Mouse (Mus musculus): Measurements from ENCODE around the gene Alkbh1. TPM values are rescaled to one million over a fixed set of nuclear protein-coding genes. Genes with fewer than 3 reads are reported as not detected.
A peak's percentile ranks its signal among the peaks of the same experiment; 100 is the strongest.

The Alkbh1 gene
- polyA plus RNA-seq, 1 experiment from 2014 or later: 76.1 TPM

- Histone ChIP-seq H3K27ac (no peak overlapping the region), H3K36me3 (no peaks in the 10 kb centered on the region), H3K9ac (no peak overlapping the region), H3K4me1 (no peaks in the 10 kb centered on the region), H3K4me2 (no peak overlapping the region), H3K27me3 (no peaks in the 10 kb centered on the region), H3K4me3 (no peak overlapping the region), H3K9me3 (no peaks in the 10 kb centered on the region)
- WGBS: 90% methylated on average over 6 of the region's 6 CpGs
- no peak for ATAC-seq (ENCODE audit: insufficient number of reproducible peaks, insufficient read depth, low FRiP score, low TSS enrichment, low read depth)
These were observed 49.5 kb downstream of the Alkbh1 start for GRCm38 (mm10) chr12:87394316-87394715.

- 79% methylated on average over 4 of the region's 4 CpGs for WGBS
These were observed 50.2 kb downstream of the Alkbh1 start for GRCm38 (mm10) chr12:87393447-87394145.

GRCm38 (mm10) chr12:87391355-87391754 lies 52.5 kb downstream of the Alkbh1 start:
- Histone ChIP-seq H3K4me3 (no peak overlapping the region), H3K27me3 (no peaks in the 10 kb centered on the region), H3K9me3 (no peaks in the 10 kb centered on the region), H3K4me1 (peaks cover 11% of the 10 kb centered on the region), H3K9ac (no peak overlapping the region), H3K4me2 (no peak overlapping the region), H3K27ac (no peak overlapping the region), H3K36me3 (no peaks in the 10 kb centered on the region)
- no peak for ATAC-seq (ENCODE audit: insufficient number of reproducible peaks, insufficient read depth, low FRiP score, low TSS enrichment, low read depth)

More at GRCm38 (mm10) chr12:87393447-87394145, 50.2 kb downstream of the Alkbh1 start:
- Histone ChIP-seq H3K4me3 (no peak overlapping the region), H3K9me3 (no peaks in the 10 kb centered on the region), H3K4me1 (no peaks in the 10 kb centered on the region), H3K4me2 (no peak overlapping the region), H3K36me3 (no peaks in the 10 kb centered on the region), H3K27me3 (no peaks in the 10 kb centered on the region), H3K9ac (no peak overlapping the region), H3K27ac (no peak overlapping the region)
- ATAC-seq (ENCODE audit: insufficient number of reproducible peaks, insufficient read depth, low FRiP score, low TSS enrichment, low read depth): no peak

- Histone ChIP-seq H3K9me3 (no peaks in the 10 kb centered on the region), H3K4me2 (peak overlapping the region; percentile 59; the same call in 1 of the 2 replicates), H3K36me3 (no peaks in the 10 kb centered on the region), H3K4me3 (peak overlapping the region; percentile 73; the same call in 1 of the 2 replicates), H3K9ac (no peak overlapping the region), H3K27me3 (no peaks in the 10 kb centered on the region), H3K27ac (no peak overlapping the region), H3K4me1 (peaks cover 16% of the 10 kb centered on the region)
- ATAC-seq (ENCODE audit: insufficient number of reproducible peaks, insufficient read depth, low FRiP score, low TSS enrichment, low read depth): no peak
- WGBS: 56% methylated on average over 3 of the region's 3 CpGs
These were observed 54.6 kb downstream of the Alkbh1 start for GRCm38 (mm10) chr12:87389231-87389630.

GRCm38 (mm10) chr12:87388122-87388774 lies 55.6 kb downstream of the Alkbh1 start, which contains the start of gene Sptlc2:
Sptlc2 (minus strand) TSS chr12:87388355.
- peak within 1 kb of the TSS; percentile 93 for H3K4me2 ChIP-seq
- H3K4me1 ChIP-seq: peaks cover 20% of the 10 kb centered on the region
- peak within 1 kb of the TSS; percentile 75 for H3K27ac ChIP-seq
- no peaks in the 10 kb centered on the region for H3K9me3 ChIP-seq
- no peaks in the 10 kb centered on the region for H3K27me3 ChIP-seq
- no peaks in the 10 kb centered on the region for H3K36me3 ChIP-seq
- peak within 1 kb of the TSS; percentile 73 for H3K4me3 ChIP-seq
- H3K9ac ChIP-seq: peak within 1 kb of the TSS; percentile 87
- under 1% methylated on average over 45 of the region's 45 CpGs for WGBS
- peak; percentile 98 for ATAC-seq (ENCODE audit: insufficient number of reproducible peaks, insufficient read depth, low FRiP score, low TSS enrichment, low read depth)

GRCm38 (mm10) chr12:87387171-87388121 lies 56.4 kb downstream of the Alkbh1 start:
- Histone ChIP-seq H3K4me3 (peak overlapping the region; percentile 73), H3K36me3 (no peaks in the 10 kb centered on the region), H3K9me3 (no peaks in the 10 kb centered on the region), H3K4me1 (peaks cover 20% of the 10 kb centered on the region), H3K27ac (peak overlapping the region; percentile 75), H3K27me3 (no peaks in the 10 kb centered on the region), H3K4me2 (peak overlapping the region; percentile 93), H3K9ac (peak overlapping the region; percentile 87)
- ATAC-seq (ENCODE audit: insufficient number of reproducible peaks, insufficient read depth, low FRiP score, low TSS enrichment, low read depth): peak; percentile 18
- WGBS: under 1% methylated on average over 64 of the region's 65 CpGs

GRCm38 (mm10) chr12:87385051-87385450 lies 58.8 kb downstream of the Alkbh1 start:
- H3K9ac ChIP-seq: no peak overlapping the region
- H3K27me3 ChIP-seq: no peaks in the 10 kb centered on the region
- H3K4me1 ChIP-seq: peaks cover 22% of the 10 kb centered on the region
- H3K4me3 ChIP-seq: no peak overlapping the region
- H3K27ac ChIP-seq: no peak overlapping the region
- H3K36me3 ChIP-seq: no peaks in the 10 kb centered on the region
- WGBS: 94% methylated on average over 3 of the region's 3 CpGs
- no peak overlapping the region for H3K4me2 ChIP-seq
- no peaks in the 10 kb centered on the region for H3K9me3 ChIP-seq
- no peak for ATAC-seq (ENCODE audit: insufficient number of reproducible peaks, insufficient read depth, low FRiP score, low TSS enrichment, low read depth)

GRCm38 (mm10) chr12:87381380-87381682 lies 62.5 kb downstream of the Alkbh1 start:
- Histone ChIP-seq H3K27me3 (no peaks in the 10 kb centered on the region), H3K27ac (no peak overlapping the region), H3K9ac (no peak overlapping the region), H3K9me3 (no peaks in the 10 kb centered on the region), H3K4me3 (no peak overlapping the region), H3K4me1 (peaks cover 11% of the 10 kb centered on the region), H3K36me3 (no peaks in the 10 kb centered on the region), H3K4me2 (no peak overlapping the region)
- no peak for ATAC-seq (ENCODE audit: insufficient number of reproducible peaks, insufficient read depth, low FRiP score, low TSS enrichment, low read depth)
- 70% methylated on average over 2 of the region's 2 CpGs for WGBS

- H3K27me3 ChIP-seq: no peaks in the 10 kb centered on the region
- no peaks in the 10 kb centered on the region for H3K36me3 ChIP-seq
- no peak overlapping the region for H3K4me2 ChIP-seq
- H3K9me3 ChIP-seq: no peaks in the 10 kb centered on the region
- no peak overlapping the region for H3K4me3 ChIP-seq
- ATAC-seq (ENCODE audit: insufficient number of reproducible peaks, insufficient read depth, low FRiP score, low TSS enrichment, low read depth): no peak
- H3K4me1 ChIP-seq: peaks cover 6% of the 10 kb centered on the region; the same call in 1 of the 2 replicates
- no peak overlapping the region for H3K27ac ChIP-seq
- 84% methylated on average over 10 of the region's 10 CpGs for WGBS
- no peak overlapping the region for H3K9ac ChIP-seq
These were observed 63.0 kb downstream of the Alkbh1 start for GRCm38 (mm10) chr12:87380586-87381379.

GRCm38 (mm10) chr12:87379496-87379895 lies 64.3 kb downstream of the Alkbh1 start:
- Histone ChIP-seq H3K9ac (no peak overlapping the region), H3K27ac (no peak overlapping the region), H3K27me3 (no peaks in the 10 kb centered on the region), H3K4me1 (peaks cover 6% of the 10 kb centered on the region; the same call in 1 of the 2 replicates), H3K36me3 (peaks cover 2% of the 10 kb centered on the region; the same call in 1 of the 2 replicates), H3K4me2 (no peak overlapping the region), H3K4me3 (no peak overlapping the region), H3K9me3 (no peaks in the 10 kb centered on the region)
- no peak for ATAC-seq (ENCODE audit: insufficient number of reproducible peaks, insufficient read depth, low FRiP score, low TSS enrichment, low read depth)
- WGBS: 76% methylated on average over 2 of the region's 2 CpGs

Data from embryonic facial prominence, embryonic 13.5 days (tissue).